Mouse (Mus musculus) lung, adult 2 months (tissue): ENCODE data around the gene Naxd. TPM values are rescaled to one million over a fixed set of nuclear protein-coding genes. Genes with fewer than 3 reads are reported as not detected.
"Not testable (repeated sequence)": the region's sequence is repeated elsewhere in the genome, so short reads cannot be mapped to it uniquely, and the experiment has no call there.

Experiments
- DNase-seq: peaks from one replicate; pipeline ENCODE4 v3.0.0; 2022
- H3K4me1 ChIP-seq: fragments of 200-500 bp; 2 replicates; pipeline ENCODE4 v1.6.1; 2011; ENCODE audit warnings: low read length; ENCODE audit not compliant: control insufficient read depth, insufficient read depth
- H3K4me3 ChIP-seq: fragments of 200-500 bp; replicated peaks from 2 replicates; pipeline ENCODE3; 2011; ENCODE audit warnings: low read depth, mild to moderate bottlenecking, control low read depth, low read length; ENCODE audit errors: extremely low read depth
- CTCF ChIP-seq: fragments of 200-500 bp; IDR thresholded peaks from 2 replicates; pipeline ENCODE4 v1.5.1; 2011; ENCODE audit warnings: mild to moderate bottlenecking, low read length, control low read depth; ENCODE audit not compliant: insufficient read depth
- POLR2A ChIP-seq: fragments of 200-500 bp; IDR thresholded peaks from 2 replicates; pipeline ENCODE4 v1.6.1; 2011; ENCODE audit warnings: low read depth, mild to moderate bottlenecking, control low read depth, low read length, borderline replicate concordance; ENCODE audit errors: extremely low read depth
- WGBS: fragments of 180-500 bp; shearing (Covaris S2); methylation state at CpG from one replicate; pipeline ENCODE4 v1.1.7; 2018; 5-methylcytosine and 5-hydroxymethylcytosine counted together
- polyA plus RNA-seq: library from polyadenylated mRNA; depleted of rRNA; stranded (reverse); fragments of >200 nt; gene quantifications from 2 replicates; pipeline ENCODE4 v1.2.3, GENCODE M21; 2012

Gene Naxd
- polyA plus RNA-seq, 1 experiment: 142 TPM

- Histone ChIP-seq H3K4me3 (peak within 1 kb of the TSS; percentile 65), H3K4me1 (peaks cover 8% of the 10 kb centered on the region; the same call in 1 of the 2 replicates)
- TF ChIP-seq CTCF (no peak), POLR2A (peak; percentile 76; the same call in 1 of the 2 replicates)
- peak; percentile 95 for DNase-seq
- under 1% methylated on average over 53 of the region's 53 CpGs for WGBS
Observed at GRCm38 (mm10) chr8:11550281-11550948, 53.1 kb downstream of the Naxd start, which contains the start of gene Cars2. Gene Cars2 (minus strand): TSS chr8:11550783.

- 74% methylated on average over 4 of the region's 4 CpGs for WGBS
- H3K4me1 ChIP-seq, H3K4me3 ChIP-seq, DNase-seq: not testable (repeated sequence)
Observed at GRCm38 (mm10) chr8:11551497-11551896, 54.2 kb downstream of the Naxd start.

GRCm38 (mm10) chr8:11552390-11552789 lies 55.1 kb downstream of the Naxd start:
- TF ChIP-seq CTCF (no peak), POLR2A (no peak)

GRCm38 (mm10) chr8:11554799-11555719 lies 57.8 kb downstream of the Naxd start, which contains the start of gene Ing1:
Gene Ing1 (plus strand): TSS chr8:11555571.
- WGBS: 1% methylated on average over 52 of the region's 52 CpGs
- TF ChIP-seq CTCF: no peak
- peak; percentile 76; the same call in 1 of the 2 replicates for TF ChIP-seq POLR2A
- Histone ChIP-seq H3K4me1 (peaks cover 8% of the 10 kb centered on the region), H3K4me3 (peak within 1 kb of the TSS; percentile 90)
- DNase-seq: peak; percentile 94

More at GRCm38 (mm10) chr8:11552390-11552789, 55.1 kb downstream of the Naxd start:
- H3K4me1 ChIP-seq: peaks cover 8% of the 10 kb centered on the region; the same call in 1 of the 2 replicates
- WGBS: 77% methylated on average over 10 of the region's 10 CpGs
- no peak overlapping the region for H3K4me3 ChIP-seq
- no peak for DNase-seq

- peak; percentile 99 for TF ChIP-seq POLR2A
- TF ChIP-seq CTCF: no peak
- peak; percentile 95 for DNase-seq
- WGBS: under 1% methylated on average over 96 of the region's 103 CpGs
- Histone ChIP-seq H3K4me3 (peak overlapping the region; percentile 90), H3K4me1 (peaks cover 6% of the 10 kb centered on the region)
Observed at GRCm38 (mm10) chr8:11555720-11556591, 58.6 kb downstream of the Naxd start.

- peak; percentile 62 for DNase-seq
- WGBS: under 1% methylated on average over 83 of the region's 85 CpGs
- peaks cover 6% of the 10 kb centered on the region for H3K4me1 ChIP-seq
- H3K4me3 ChIP-seq: peak overlapping the region; percentile 87
- no peak for TF ChIP-seq CTCF
- TF ChIP-seq POLR2A: peak; percentile 22; the same call in 1 of the 2 replicates
Observed at GRCm38 (mm10) chr8:11556691-11557423, 59.6 kb downstream of the Naxd start.

GRCm38 (mm10) chr8:11557424-11557767 lies 60.1 kb downstream of the Naxd start:
- WGBS: under 1% methylated on average over 32 of the region's 32 CpGs
- TF ChIP-seq CTCF: no peak
- no peak for TF ChIP-seq POLR2A
- no peak for DNase-seq
- Histone ChIP-seq H3K4me3 (peak overlapping the region; percentile 87), H3K4me1 (peaks cover 6% of the 10 kb centered on the region)

GRCm38 (mm10) chr8:11557768-11558629 lies 60.7 kb downstream of the Naxd start:
- peaks cover 6% of the 10 kb centered on the region for H3K4me1 ChIP-seq
- H3K4me3 ChIP-seq: peak overlapping the region; percentile 87
- DNase-seq: peak; percentile 97
- under 1% methylated on average over 66 of the region's 67 CpGs for WGBS
- TF ChIP-seq CTCF: peak; percentile 17; the same call in 1 of the 2 replicates
- TF ChIP-seq POLR2A: peak; percentile 100
